Mouse (Mus musculus): ENCODE measurements around the gene Diexf. TPM values are rescaled to one million over a fixed set of nuclear protein-coding genes. Genes with fewer than 3 reads are reported as not detected.

The Diexf gene
- polyA plus RNA-seq, 1 experiment from 2014 or later = 10.6 TPM

- peaks cover 7% of the 10 kb centered on the region; the same call in 1 of the 2 replicates for H3K4me1 ChIP-seq (ENCODE audit: control insufficient read depth, insufficient read depth, low read length)
- no peak overlapping the region for H3K9ac ChIP-seq (replicated peaks; ENCODE audit: low read depth, low read length)
- H3K27me3 ChIP-seq (ENCODE audit: control insufficient read depth, insufficient read depth, low read length) = peaks cover 9% of the 10 kb centered on the region; the same call in 1 of the 2 replicates
- no peak overlapping the region for H3K4me2 ChIP-seq (replicated peaks; ENCODE audit: low read depth, low read length)
- no peak for ATAC-seq (ENCODE audit: insufficient number of reproducible peaks, insufficient read depth, low FRiP score, low read depth)
- H3K36me3 ChIP-seq (ENCODE audit: control insufficient read depth, insufficient read depth, low read length) = no peaks in the 10 kb centered on the region
- H3K9me3 ChIP-seq (ENCODE audit: control insufficient read depth, low read depth, low read length) = no peaks in the 10 kb centered on the region
- 59% methylated on average over 3 of the region's 3 CpGs for WGBS
- H3K4me3 ChIP-seq (ENCODE audit: low read depth, low read length) = no peak overlapping the region
- H3K27ac ChIP-seq (ENCODE audit: low read length) = no peak overlapping the region
These were observed 19.2 kb upstream of the Diexf start for GRCm38 (mm10) chr1:193149231-193149630.

GRCm38 (mm10) chr1:193146416-193146815 lies 16.3 kb upstream of the Diexf start:
- Histone ChIP-seq H3K36me3 (ENCODE audit: control insufficient read depth, insufficient read depth, low read length) (no peaks in the 10 kb centered on the region), H3K4me1 (ENCODE audit: control insufficient read depth, insufficient read depth, low read length) (no peaks in the 10 kb centered on the region), H3K4me3 (ENCODE audit: low read depth, low read length) (no peak overlapping the region), H3K4me2 (replicated peaks; ENCODE audit: low read depth, low read length) (no peak overlapping the region), H3K9ac (replicated peaks; ENCODE audit: low read depth, low read length) (no peak overlapping the region), H3K9me3 (ENCODE audit: control insufficient read depth, low read depth, low read length) (no peaks in the 10 kb centered on the region), H3K27ac (ENCODE audit: low read length) (no peak overlapping the region), H3K27me3 (ENCODE audit: control insufficient read depth, insufficient read depth, low read length) (no peaks in the 10 kb centered on the region)
- 83% methylated on average over 1 of the region's 1 CpGs for WGBS
- no peak for ATAC-seq (ENCODE audit: insufficient number of reproducible peaks, insufficient read depth, low FRiP score, low read depth)

GRCm38 (mm10) chr1:193145101-193145500 lies 15.0 kb upstream of the Diexf start:
- Histone ChIP-seq H3K36me3 (ENCODE audit: control insufficient read depth, insufficient read depth, low read length) (no peaks in the 10 kb centered on the region), H3K9me3 (ENCODE audit: control insufficient read depth, low read depth, low read length) (no peaks in the 10 kb centered on the region), H3K9ac (replicated peaks; ENCODE audit: low read depth, low read length) (no peak overlapping the region), H3K4me2 (replicated peaks; ENCODE audit: low read depth, low read length) (no peak overlapping the region), H3K27ac (ENCODE audit: low read length) (no peak overlapping the region), H3K4me3 (ENCODE audit: low read depth, low read length) (no peak overlapping the region), H3K4me1 (ENCODE audit: control insufficient read depth, insufficient read depth, low read length) (no peaks in the 10 kb centered on the region), H3K27me3 (ENCODE audit: control insufficient read depth, insufficient read depth, low read length) (no peaks in the 10 kb centered on the region)
- ATAC-seq (ENCODE audit: insufficient number of reproducible peaks, insufficient read depth, low FRiP score, low read depth) = no peak
- 72% methylated on average over 4 of the region's 4 CpGs for WGBS

GRCm38 (mm10) chr1:193144516-193144915 lies 14.4 kb upstream of the Diexf start:
- H3K9ac ChIP-seq (replicated peaks; ENCODE audit: low read depth, low read length) = no peak overlapping the region
- no peak overlapping the region for H3K4me2 ChIP-seq (replicated peaks; ENCODE audit: low read depth, low read length)
- no peaks in the 10 kb centered on the region for H3K36me3 ChIP-seq (ENCODE audit: control insufficient read depth, insufficient read depth, low read length)
- 89% methylated on average over 6 of the region's 6 CpGs for WGBS
- H3K4me3 ChIP-seq (ENCODE audit: low read depth, low read length) = no peak overlapping the region
- H3K4me1 ChIP-seq (ENCODE audit: control insufficient read depth, insufficient read depth, low read length) = no peaks in the 10 kb centered on the region
- H3K27me3 ChIP-seq (ENCODE audit: control insufficient read depth, insufficient read depth, low read length) = no peaks in the 10 kb centered on the region
- no peaks in the 10 kb centered on the region for H3K9me3 ChIP-seq (ENCODE audit: control insufficient read depth, low read depth, low read length)
- no peak overlapping the region for H3K27ac ChIP-seq (ENCODE audit: low read length)
- ATAC-seq (ENCODE audit: insufficient number of reproducible peaks, insufficient read depth, low FRiP score, low read depth) = no peak

- no peak overlapping the region for H3K9ac ChIP-seq (replicated peaks; ENCODE audit: low read depth, low read length)
- H3K9me3 ChIP-seq (ENCODE audit: control insufficient read depth, low read depth, low read length) = no peaks in the 10 kb centered on the region
- H3K4me1 ChIP-seq (ENCODE audit: control insufficient read depth, insufficient read depth, low read length) = 0 out of 2 replicates have a peak, but pooled peaks cover 4% of the 10 kb centered on the region
- ATAC-seq (ENCODE audit: insufficient number of reproducible peaks, insufficient read depth, low FRiP score, low read depth) = no peak
- no peak overlapping the region for H3K27ac ChIP-seq (ENCODE audit: low read length)
- no peaks in the 10 kb centered on the region for H3K27me3 ChIP-seq (ENCODE audit: control insufficient read depth, insufficient read depth, low read length)
- no peak overlapping the region for H3K4me2 ChIP-seq (replicated peaks; ENCODE audit: low read depth, low read length)
- H3K36me3 ChIP-seq (ENCODE audit: control insufficient read depth, insufficient read depth, low read length) = no peaks in the 10 kb centered on the region
- H3K4me3 ChIP-seq (ENCODE audit: low read depth, low read length) = no peak overlapping the region
- 81% methylated on average over 8 of the region's 8 CpGs for WGBS
These were observed 12.5 kb upstream of the Diexf start for GRCm38 (mm10) chr1:193142517-193143062.

- H3K4me2 ChIP-seq (replicated peaks; ENCODE audit: low read depth, low read length) = no peak overlapping the region
- no peak overlapping the region for H3K4me3 ChIP-seq (ENCODE audit: low read depth, low read length)
- no peak overlapping the region for H3K9ac ChIP-seq (replicated peaks; ENCODE audit: low read depth, low read length)
- no peaks in the 10 kb centered on the region for H3K9me3 ChIP-seq (ENCODE audit: control insufficient read depth, low read depth, low read length)
- H3K27me3 ChIP-seq (ENCODE audit: control insufficient read depth, insufficient read depth, low read length) = no peaks in the 10 kb centered on the region
- H3K4me1 ChIP-seq (ENCODE audit: control insufficient read depth, insufficient read depth, low read length) = 0 out of 2 replicates have a peak, but pooled peaks cover 4% of the 10 kb centered on the region
- H3K36me3 ChIP-seq (ENCODE audit: control insufficient read depth, insufficient read depth, low read length) = no peaks in the 10 kb centered on the region
- WGBS = 62% methylated on average over 7 of the region's 7 CpGs
- peak; percentile 43; the same call in 1 of the 2 replicates for ATAC-seq (ENCODE audit: insufficient number of reproducible peaks, insufficient read depth, low FRiP score, low read depth)
- H3K27ac ChIP-seq (ENCODE audit: low read length) = peak overlapping the region; percentile 74
These were observed 11.0 kb upstream of the Diexf start for GRCm38 (mm10) chr1:193141118-193141517.

- no peak overlapping the region for H3K4me2 ChIP-seq (replicated peaks; ENCODE audit: low read depth, low read length)
- no peaks in the 10 kb centered on the region for H3K36me3 ChIP-seq (ENCODE audit: control insufficient read depth, insufficient read depth, low read length)
- no peak for ATAC-seq (ENCODE audit: insufficient number of reproducible peaks, insufficient read depth, low FRiP score, low read depth)
- no peaks in the 10 kb centered on the region for H3K27me3 ChIP-seq (ENCODE audit: control insufficient read depth, insufficient read depth, low read length)
- 0 out of 2 replicates have a peak, but pooled peaks cover 4% of the 10 kb centered on the region for H3K4me1 ChIP-seq (ENCODE audit: control insufficient read depth, insufficient read depth, low read length)
- 35% methylated on average over 3 of the region's 3 CpGs for WGBS
- H3K9me3 ChIP-seq (ENCODE audit: control insufficient read depth, low read depth, low read length) = no peaks in the 10 kb centered on the region
- H3K4me3 ChIP-seq (ENCODE audit: low read depth, low read length) = no peak overlapping the region
- no peak overlapping the region for H3K9ac ChIP-seq (replicated peaks; ENCODE audit: low read depth, low read length)
- no peak overlapping the region for H3K27ac ChIP-seq (ENCODE audit: low read length)
These were observed 8.6 kb upstream of the Diexf start for GRCm38 (mm10) chr1:193138669-193139068.

- Histone ChIP-seq H3K27ac (ENCODE audit: low read length) (no peak overlapping the region), H3K4me3 (ENCODE audit: low read depth, low read length) (no peak overlapping the region), H3K27me3 (ENCODE audit: control insufficient read depth, insufficient read depth, low read length) (no peaks in the 10 kb centered on the region), H3K4me1 (ENCODE audit: control insufficient read depth, insufficient read depth, low read length) (0 out of 2 replicates have a peak, but pooled peaks cover 4% of the 10 kb centered on the region), H3K9ac (replicated peaks; ENCODE audit: low read depth, low read length) (no peak overlapping the region), H3K4me2 (replicated peaks; ENCODE audit: low read depth, low read length) (no peak overlapping the region), H3K9me3 (ENCODE audit: control insufficient read depth, low read depth, low read length) (no peaks in the 10 kb centered on the region), H3K36me3 (ENCODE audit: control insufficient read depth, insufficient read depth, low read length) (no peaks in the 10 kb centered on the region)
- no peak for ATAC-seq (ENCODE audit: insufficient number of reproducible peaks, insufficient read depth, low FRiP score, low read depth)
- WGBS = 38% methylated on average over 7 of the region's 7 CpGs
These were observed 8.0 kb upstream of the Diexf start for GRCm38 (mm10) chr1:193138087-193138486.

GRCm38 (mm10) chr1:193133726-193134125 lies 3.7 kb upstream of the Diexf start:
- Histone ChIP-seq H3K9ac (replicated peaks; ENCODE audit: low read depth, low read length) (no peak overlapping the region), H3K9me3 (ENCODE audit: control insufficient read depth, low read depth, low read length) (no peaks in the 10 kb centered on the region)

More at GRCm38 (mm10) chr1:193133726-193134125, 3.7 kb upstream of the Diexf start:
- H3K4me3 ChIP-seq (ENCODE audit: low read depth, low read length) = no peak overlapping the region
- H3K36me3 ChIP-seq (ENCODE audit: control insufficient read depth, insufficient read depth, low read length) = no peaks in the 10 kb centered on the region
- no peaks in the 10 kb centered on the region for H3K27me3 ChIP-seq (ENCODE audit: control insufficient read depth, insufficient read depth, low read length)
- H3K4me2 ChIP-seq (replicated peaks; ENCODE audit: low read depth, low read length) = no peak overlapping the region
- no peak overlapping the region for H3K27ac ChIP-seq (ENCODE audit: low read length)
- WGBS = 91% methylated on average over 1 of the region's 1 CpGs
- no peak for ATAC-seq (ENCODE audit: insufficient number of reproducible peaks, insufficient read depth, low FRiP score, low read depth)
- H3K4me1 ChIP-seq (ENCODE audit: control insufficient read depth, insufficient read depth, low read length) = peaks cover 10% of the 10 kb centered on the region
